Mouse (Mus musculus) adrenal gland, adult 2 months (tissue): ENCODE results near the gene Schip1. TPM values are rescaled to one million over a fixed set of nuclear protein-coding genes. Genes with fewer than 3 reads are reported as not detected.

Experiments
- DNase-seq: peaks from one replicate; pipeline ENCODE4 v3.0.0; 2021
- polyA plus RNA-seq: library from polyadenylated mRNA; depleted of rRNA; stranded (reverse); fragments of >200 nt; gene quantifications from 2 replicates; pipeline ENCODE4 v1.2.3, GENCODE M21; 2012
- total RNA-seq, 2 experiments: library from RNA; stranded (reverse); gene quantifications; 2 replicates each; pipeline ENCODE4 v1.2.3; 2021

Schip1 gene
- total and polyA plus RNA-seq, 3 experiments = 3.8 to 10.5 (median 7.2) TPM

DNA sequence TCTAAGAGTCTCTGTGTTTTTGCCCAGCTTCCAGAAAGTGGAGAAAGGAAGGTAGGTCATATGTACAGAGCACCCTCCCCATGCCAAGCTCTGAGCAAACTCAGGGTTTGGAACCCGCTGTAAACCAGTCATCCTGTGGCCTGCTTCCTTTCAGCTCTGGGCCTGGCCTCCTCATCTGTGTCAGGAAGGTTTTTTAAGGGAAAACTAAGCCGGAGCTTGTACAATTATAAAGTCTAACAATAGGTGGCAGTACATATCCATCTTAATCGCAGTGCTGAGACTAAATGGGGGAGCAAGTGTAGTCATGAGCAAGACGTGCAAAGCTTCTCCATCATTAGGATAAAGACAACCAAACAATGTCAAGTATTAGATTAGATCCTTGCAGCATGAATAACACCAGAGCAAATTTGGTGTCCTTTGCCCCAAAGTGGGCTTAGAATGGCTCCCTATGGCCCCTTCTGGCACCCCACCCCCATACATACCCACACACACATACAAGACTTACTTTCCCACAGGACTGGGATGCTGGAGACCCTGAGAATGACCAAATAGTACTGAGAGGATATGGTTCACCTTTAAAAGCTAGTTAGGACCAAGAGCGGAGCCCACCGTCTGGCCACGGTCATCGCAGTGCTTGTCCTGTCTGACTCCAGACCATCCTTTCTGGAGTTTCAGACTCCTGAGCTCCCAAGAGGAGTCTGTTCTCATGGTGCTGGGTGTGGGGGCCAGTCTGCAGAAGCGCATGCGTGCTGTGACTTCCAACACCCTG lies 550.6 kb downstream of the Schip1 start:
- peak; percentile 26 for DNase-seq

DNA sequence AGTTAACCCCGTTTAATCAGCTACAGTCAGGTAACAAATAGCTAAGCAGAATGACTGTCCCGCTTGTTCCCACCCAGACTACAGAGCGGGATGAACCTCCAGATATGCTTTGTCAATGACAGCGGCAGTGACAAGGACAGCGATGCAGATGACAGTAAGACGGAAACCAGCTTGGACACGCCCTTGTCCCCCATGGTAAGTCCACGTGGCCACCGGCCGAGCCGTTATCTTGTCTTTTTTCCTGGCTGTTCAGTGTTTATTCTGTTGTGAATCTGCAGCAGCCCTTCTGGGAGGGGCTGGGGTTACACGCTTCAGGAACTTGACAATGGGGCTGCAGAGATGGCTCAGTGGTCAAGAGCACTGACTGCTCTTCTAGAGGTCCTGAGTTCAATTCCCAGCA lies 551.8 kb downstream of the Schip1 start:
- no peak for DNase-seq

DNA sequence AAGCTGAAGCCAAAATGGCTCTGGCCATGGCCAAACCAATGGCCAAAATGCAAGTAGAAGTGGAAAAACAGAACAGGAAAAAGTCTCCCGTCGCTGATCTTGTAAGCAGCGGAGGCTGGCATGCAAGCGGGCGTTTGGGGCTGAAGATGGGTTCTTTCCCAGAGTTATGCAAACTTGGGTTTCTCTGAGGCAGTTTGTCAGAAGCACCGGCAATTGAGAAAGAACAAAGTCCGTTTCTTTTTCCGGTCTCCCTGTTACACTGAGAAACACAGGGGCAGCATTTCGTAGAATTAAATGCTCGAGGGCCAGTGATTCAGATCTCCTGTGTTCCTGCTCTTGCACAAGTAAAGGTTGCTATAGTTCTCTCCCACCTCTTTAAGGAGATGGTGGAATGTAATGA lies 553.1 kb downstream of the Schip1 start:
- DNase-seq = no peak

DNA sequence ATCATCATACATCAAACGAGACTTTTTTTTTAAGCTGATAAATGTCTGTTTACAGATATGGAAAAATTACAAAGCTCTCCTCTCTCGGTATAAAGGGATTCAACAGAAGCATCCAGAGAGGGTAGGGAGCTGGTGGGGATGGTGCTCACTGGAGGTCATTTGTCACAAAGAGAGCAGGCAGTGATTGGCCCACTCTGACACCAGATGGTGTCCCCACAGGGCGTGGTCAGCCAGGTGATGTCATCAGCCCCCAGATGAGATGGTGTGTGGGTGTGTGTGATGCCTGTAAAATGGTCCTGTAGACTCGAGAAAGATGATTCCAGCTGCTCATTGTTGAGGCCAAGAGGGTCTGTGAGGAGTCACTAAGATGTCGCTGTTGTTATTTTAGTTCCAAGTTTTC lies 554.5 kb downstream of the Schip1 start:
- no peak for DNase-seq

DNA sequence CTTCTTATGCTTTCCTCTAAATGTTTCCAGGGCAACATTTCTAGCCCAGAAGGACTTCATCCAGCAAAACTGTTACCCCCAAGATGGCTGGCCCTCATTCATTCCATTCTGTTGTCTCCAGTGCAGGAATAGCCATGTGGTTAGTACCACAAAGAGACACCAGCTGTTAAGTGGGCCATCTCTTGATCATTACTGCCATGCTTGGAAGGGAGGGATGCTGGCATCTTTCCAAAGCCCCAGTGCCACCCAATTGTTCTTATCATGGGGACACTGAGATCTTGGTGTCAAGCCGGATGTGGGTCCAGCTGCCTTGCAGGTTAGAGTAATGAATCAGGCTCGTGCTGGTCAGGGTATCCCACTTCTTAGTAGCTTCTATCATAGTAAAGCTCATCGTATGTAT lies 557.4 kb downstream of the Schip1 start:
- DNase-seq = no peak

DNA sequence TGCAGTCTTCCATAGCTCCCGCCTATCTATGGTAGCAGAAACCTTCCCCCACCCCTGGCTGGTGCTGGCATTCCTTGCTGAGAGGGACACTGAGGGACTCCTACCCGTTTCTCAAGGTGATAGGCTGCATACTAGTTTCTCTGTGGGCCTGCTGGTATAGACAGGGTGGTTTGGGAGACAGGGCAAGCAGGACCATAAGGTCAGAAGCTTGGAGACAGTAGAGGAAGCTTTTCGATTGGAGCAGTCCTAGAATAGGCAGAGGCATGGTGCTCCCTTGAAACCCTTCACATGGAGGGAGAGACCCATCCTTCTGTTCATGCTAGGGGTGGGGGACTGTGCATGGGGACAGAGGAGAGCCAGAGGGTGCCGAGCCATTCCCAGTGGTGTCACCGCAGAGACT lies 558.4 kb downstream of the Schip1 start:
- DNase-seq = no peak

DNA sequence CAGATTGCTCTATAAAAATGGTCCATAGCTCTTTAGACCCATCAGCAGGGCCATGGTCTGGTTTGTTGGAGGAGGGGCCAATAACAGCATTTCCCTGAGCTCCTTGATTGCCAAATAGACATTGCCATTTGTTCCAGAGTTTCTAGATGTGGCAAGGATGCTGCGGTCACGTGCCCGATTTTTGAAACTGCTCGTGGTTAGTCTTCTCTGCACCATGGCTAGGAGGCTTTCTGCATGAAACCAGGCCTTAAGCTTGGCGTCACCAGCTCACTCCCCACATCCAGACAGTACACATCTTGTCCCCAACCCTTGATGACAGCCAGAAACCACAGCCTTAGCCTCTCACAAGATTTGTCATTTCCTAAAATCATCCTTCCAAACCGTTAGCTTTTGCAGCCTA lies 559.9 kb downstream of the Schip1 start:
- DNase-seq = no peak

DNA sequence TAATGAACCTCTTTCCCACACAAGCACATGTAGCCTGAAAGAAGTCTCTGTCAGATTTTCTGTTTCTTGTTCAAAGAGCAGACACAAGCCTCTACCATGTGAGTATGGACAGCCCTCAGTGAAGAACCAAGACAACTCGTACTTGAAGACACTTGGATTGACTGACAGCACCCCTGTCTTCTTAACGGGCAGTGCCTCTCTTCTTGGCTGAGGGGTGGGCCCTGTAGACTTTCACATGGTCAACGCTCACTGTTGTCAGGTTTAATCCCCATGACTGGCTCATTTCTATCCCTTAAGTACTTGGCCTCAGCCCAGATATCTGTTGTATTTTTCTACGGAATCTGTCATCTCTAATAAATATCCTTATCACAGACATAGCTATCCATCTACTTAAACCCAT lies 565.7 kb downstream of the Schip1 start:
- no peak for DNase-seq

DNA sequence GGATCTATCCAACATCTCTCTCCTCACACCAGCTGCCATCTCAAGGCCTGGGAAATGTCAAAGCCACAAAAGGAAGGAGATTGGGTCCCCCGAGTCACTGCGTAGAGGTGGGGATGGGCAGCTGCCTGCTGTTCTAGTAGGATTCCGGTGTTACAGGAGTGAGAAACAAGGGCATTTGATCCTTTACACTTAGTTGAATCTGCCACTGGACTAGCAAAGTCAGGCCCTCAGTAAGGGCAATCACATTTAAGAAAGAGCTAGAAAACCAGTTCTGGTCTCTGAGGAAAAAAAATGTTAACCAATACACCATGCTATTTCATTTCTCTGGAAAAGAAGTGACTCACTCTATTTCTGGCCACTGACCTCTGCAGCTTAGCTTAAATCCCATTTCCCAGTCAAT lies 566.2 kb downstream of the Schip1 start:
- DNase-seq = peak; percentile 15

DNA sequence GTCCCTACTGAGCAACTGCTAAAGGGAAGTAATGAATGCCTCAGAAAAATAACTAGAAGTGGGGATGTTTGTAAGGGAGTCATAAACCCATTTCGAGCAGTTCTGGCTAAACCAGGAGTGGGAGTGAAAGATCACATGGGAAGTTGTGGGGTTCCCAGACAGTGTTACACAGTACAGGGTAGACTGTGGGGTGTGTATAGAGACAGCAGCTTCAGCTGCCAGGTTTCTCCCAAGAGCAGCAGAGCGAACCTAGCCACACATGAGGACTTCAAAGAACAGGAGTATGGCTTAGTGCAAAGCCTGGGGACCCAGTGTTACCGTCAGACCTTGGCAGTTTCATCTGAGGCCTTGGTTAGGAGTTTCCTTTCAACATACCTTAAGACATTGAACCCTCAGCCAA lies 568.1 kb downstream of the Schip1 start:
- no peak for DNase-seq

DNA sequence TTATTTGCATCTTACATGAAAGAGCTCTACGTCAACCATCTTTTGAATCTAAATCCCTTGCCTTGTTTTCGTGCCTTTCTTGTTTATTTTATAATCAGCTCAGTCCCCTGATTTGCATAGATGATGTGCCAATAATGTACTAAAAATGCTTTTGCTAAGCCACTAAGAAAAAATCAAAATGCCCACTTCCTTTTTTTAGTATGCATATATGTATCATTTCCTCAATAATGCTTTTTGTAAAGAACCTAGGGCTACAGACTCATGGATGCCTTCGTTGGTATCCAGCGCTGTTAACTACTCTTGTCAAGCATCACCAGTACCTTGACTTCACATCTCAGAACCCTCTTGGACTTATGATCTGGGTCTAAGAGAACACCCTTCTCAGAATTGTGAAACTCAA lies 569.0 kb downstream of the Schip1 start:
- DNase-seq = no peak

DNA sequence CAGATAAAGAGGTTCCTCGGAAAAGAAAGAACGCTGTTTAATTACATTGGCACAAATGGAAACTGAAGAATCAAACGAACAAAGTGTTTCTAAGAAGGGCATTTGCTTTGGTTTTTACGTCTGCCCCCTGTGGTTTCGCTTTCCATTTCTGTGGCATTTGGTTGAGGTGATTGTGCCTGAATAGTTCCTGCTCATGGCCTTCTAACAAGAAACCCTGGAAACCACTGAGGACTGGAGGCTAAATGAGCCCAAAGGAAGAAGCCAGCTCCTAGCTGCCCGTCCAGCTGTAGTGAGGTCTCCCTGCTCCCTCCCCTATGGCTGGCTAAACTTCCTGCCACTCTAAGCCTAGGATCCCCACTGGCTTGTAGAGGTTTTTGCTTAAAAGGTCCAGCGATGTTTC lies 573.4 kb downstream of the Schip1 start:
- DNase-seq = no peak

DNA sequence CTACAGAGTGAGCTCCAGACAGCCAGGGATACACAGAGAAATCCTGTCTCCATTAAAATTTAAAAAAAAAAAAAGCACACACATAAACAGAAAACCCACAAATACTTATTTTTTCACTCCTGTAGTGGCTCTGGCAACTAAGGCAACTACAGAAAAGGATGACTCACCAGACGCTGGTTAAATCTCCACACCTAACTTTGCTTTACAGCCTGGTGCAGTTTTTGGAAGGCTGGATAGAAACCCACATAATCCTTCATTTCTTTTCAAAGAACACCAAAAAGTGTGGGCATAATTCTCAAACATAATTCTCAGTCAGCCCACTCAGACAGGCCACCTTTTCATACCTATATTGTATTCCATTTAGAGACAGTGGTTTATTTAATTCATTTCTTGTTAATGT lies 574.1 kb downstream of the Schip1 start:
- no peak for DNase-seq

DNA sequence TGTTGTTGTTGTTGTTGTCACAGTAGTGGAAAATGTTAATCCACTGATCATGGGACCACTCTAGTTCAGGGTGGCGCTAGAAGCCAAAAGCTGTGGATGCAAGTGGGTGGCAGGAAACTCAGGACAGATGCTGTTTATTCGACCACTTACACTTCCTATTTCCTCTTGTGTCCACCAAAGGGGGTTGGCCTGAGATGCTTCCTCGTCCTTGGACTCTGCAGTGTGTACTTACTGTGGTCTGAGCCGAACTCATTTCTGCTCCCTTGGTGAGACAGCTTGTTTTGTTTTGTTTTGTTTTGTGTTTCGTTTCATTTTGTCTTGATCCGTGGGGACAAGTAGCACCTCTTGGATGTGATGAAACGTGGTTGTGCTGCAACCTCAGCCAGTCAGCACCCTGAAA lies 578.3 kb downstream of the Schip1 start:
- no peak for DNase-seq

DNA sequence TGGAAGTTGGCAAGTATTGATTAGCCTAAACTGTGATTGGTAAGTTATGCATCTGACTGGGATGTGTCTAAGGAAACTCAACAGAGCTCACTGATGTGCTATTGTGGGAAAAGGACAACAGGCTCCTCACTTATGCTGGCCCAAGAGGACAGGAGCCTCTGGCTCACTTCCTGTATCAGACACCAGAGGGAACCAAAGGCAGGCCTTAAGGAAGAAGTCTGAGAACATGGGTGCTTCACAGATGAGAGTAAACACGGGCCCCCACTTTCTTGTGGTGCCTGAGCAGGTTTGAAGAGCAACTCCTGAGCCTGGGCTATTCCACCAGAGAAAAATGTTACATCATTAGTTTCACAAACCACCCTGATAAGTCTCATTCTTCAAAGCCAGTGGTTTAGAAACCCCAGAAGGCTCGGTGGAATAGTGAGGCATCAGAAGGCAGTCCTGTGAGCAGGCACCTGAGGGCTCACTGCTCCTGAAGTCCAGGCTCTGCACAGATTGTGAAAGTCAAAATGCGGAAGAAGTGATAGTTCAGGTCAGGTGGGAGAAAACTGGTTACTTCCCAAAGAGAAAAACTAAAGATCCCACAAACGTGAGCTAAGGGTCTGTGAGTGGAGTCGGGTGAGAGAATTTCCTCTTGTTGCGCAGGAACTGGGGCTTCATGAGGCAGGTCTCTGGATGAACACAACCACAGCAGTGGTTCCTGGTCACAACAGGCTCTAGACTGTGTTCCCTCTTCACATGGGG lies 582.0 kb downstream of the Schip1 start:
- DNase-seq = no peak

DNA sequence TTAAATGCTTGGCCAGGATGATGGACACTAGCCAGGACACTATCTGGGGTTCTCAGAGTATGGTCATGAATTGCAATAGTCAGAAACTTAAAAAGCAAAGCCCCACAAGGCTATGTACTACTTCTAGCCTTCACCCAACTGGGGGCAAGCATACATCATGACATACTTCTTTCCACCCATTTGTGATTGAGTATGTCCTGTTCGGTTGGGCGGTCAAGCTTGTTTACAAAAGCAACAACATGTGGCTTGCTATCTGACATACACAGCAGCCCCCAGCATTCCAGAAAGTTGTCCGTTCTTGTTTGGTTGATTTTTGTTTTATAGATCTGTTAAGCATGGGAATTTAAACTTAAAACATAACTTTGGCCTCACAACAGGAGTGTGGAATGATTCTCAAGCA lies 582.7 kb downstream of the Schip1 start:
- no peak for DNase-seq

DNA sequence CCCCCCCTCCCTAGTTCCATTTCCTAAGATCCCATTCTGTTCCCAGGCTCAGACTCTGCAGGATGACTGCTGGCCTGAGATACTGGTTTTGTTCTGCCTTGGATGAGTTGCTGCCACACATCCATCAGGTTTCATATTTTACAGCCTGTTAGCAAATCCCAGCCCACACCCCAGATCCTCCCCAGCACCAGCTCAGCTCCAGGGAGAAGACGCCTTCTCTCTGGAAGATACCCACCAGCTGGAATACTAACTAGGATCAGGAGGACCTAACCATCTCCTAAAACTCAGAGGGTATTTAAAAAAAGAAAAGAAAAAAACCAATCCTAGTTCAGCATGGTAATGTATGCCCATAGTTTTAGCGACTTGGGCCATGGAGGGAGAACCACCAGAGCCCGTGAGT lies 585.6 kb downstream of the Schip1 start:
- no peak for DNase-seq

DNA sequence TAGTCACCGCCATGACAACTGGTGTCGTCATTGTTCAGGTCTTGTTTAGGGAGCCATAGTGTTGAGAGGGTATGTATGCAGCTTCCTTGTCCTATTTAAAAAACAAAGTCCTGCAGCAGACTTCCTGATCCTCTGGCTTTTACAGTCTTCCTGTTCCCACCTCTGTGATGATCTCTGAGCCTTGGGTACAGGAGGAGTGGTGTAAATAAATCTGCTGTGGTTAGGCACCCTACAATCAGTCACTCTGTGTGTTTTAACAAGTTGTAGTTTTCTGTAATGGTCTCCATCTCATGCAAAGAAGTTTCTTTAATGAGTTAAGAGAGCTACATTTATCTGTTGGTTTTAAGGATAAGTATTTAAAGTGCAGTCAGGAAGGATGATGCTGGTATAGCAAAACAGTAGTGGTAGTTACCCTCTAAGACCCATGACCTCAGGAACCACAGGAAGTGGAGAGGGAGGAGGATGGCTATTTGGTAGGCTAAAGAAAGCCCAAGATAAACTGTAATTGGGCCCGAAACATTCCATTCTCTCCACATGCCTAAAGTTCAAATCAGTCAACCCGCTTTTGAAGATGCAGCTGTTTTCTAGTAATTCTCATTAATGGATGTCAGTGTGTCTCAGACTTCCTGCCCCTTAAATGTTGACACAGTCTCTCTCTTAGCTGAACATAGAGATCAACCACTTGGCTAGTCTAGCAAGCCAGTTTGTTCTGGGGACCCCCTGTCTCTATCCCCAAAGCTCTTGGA lies 592.2 kb downstream of the Schip1 start:
- no peak for DNase-seq

DNA sequence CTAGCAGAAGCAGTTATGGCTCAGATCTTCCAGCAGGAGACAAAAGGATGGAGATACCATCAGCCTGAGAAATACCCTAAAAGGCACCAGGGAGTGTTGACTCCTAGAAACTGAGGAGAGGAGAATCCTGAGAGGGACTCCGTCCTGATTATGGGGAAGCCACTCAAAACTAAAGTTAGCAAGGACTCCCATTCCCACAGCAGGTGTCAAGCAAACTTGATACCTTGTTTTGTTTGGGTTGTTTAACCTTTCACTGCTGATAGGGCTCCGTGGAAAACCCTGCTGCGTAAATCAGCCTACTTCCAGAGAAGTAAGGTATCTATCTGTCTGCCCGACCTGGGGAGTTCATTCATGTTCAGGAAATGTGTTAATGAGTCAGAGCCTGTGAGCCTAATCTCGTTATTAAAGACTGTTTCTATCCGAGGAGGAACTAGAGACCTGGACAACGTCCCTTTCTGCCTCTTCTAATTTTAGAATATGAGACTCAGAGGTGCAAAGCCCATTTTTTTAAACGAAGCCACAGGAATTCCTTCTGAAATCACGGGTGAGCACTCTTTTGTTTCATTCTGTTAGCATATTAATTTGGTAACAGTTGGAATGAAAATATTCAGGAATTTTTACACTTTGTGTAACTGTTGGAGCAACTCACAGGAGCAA lies 593.1 kb downstream of the Schip1 start:
- no peak for DNase-seq

DNA sequence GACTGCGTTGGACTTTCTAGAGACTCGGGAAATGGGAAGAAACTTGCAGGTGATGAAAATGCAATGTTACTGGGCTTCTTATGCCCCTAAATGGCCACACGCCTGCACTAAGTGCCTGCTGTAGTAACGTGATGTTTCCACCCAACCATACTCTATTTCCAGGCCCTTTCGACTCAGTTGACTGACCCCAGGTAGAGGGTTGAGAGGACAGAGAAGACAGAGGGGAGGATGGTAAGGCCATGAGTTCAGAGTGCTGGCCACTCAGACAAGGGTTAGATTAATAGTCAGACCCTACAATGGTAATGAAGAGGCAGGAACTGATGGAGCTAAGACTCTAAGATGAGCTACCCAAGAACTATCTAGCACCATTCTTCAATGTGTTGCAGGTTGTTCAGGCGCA lies 595.4 kb downstream of the Schip1 start:
- DNase-seq = no peak

DNA sequence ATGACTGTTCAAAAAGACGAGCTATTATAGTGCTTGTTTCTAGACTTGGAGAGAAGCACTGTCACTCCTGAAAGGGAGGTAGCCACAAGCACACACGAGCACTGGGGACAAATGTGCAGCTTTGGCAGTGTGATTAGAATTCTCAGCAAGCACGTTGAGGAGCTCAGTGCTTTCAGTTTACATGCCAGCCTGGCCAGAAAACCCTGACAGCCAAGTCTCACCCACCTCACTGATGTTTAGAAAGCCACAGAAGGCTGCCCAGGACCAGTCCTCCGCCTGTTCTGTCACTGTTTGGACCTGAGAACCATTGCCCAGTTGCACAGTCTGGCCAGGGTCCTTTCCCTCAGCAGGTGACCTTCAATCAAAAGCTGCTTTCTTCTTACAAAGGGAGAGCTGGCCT lies 595.9 kb downstream of the Schip1 start:
- no peak for DNase-seq

DNA sequence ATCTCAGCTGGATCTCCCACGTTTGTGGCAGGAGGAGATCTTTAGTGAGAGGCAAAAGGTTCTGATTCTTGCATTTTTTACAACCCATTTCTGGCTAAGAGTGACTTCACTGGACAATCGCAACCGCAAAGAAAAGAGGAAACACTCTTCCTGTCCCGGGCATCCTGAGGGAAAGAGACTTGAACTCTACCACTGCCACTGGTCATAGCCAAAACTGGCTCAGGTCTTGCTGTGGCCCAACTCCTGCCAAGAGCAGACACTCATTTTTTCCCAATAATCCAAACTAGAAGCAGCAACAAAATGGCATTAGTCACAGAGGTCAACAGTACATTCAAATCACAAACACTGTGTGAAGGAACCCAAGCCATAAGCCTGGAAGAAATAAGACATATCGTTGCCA lies 597.8 kb downstream of the Schip1 start:
- no peak for DNase-seq

DNA sequence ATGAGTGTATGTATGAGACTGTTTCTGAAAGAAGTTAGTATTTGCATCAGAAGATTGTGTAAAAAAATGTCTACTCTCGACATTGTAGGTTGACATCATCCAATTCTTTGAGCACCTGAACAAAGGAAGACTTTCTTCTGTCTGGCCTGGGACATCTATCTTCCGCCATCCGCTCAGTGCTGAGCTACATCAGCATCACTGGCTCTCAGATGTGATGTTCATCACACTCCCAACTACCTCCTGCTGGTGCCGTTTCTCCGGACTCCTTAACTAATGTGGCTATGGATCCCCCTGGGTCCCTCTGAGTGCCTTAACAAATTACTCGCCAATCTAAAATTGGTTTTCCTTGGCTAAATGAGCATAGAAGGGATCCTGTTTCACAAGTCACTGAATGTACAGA lies 599.7 kb downstream of the Schip1 start:
- DNase-seq = no peak
